Mouse (Mus musculus): ENCODE data around the gene Ar.

The Ar gene

GRCm38 (mm10) chrX:98148531-98149342 is at the start of gene Ar:
Gene Ar, plus strand, starts transcription at chrX:98148769.
- DNase-seq (ENCODE audit: low spot score): peak; percentile 45

GRCm38 (mm10) chrX:98149724-98150392 is 1.3 kb downstream of the Ar start:
- peak; percentile 37 for DNase-seq (ENCODE audit: low spot score)

- DNase-seq (ENCODE audit: low spot score): no peak
Measured at GRCm38 (mm10) chrX:98150393-98151119, 2.0 kb downstream of the Ar start.

GRCm38 (mm10) chrX:98189759-98190158 is 41.2 kb downstream of the Ar start:
- DNase-seq (ENCODE audit: low spot score): no peak

- no peak for DNase-seq (ENCODE audit: low spot score)
Measured at GRCm38 (mm10) chrX:98205766-98206165, 57.2 kb downstream of the Ar start.

GRCm38 (mm10) chrX:98207166-98207565 is 58.6 kb downstream of the Ar start:
- DNase-seq (ENCODE audit: low spot score): no peak

GRCm38 (mm10) chrX:98216103-98216502 is 67.5 kb downstream of the Ar start:
- no peak for DNase-seq (ENCODE audit: low spot score)

- no peak for DNase-seq (ENCODE audit: low spot score)
Measured at GRCm38 (mm10) chrX:98239011-98239410, 90.4 kb downstream of the Ar start.

- DNase-seq (ENCODE audit: low spot score): no peak
Measured at GRCm38 (mm10) chrX:98245108-98245507, 96.5 kb downstream of the Ar start.

- DNase-seq (ENCODE audit: low spot score): no peak
Measured at GRCm38 (mm10) chrX:98248363-98248762, 99.8 kb downstream of the Ar start.

- DNase-seq (ENCODE audit: low spot score): peak; percentile 40
Measured at GRCm38 (mm10) chrX:98259620-98260019, 111.1 kb downstream of the Ar start.

- DNase-seq (ENCODE audit: low spot score): peak; percentile 30
Measured at GRCm38 (mm10) chrX:98265755-98266154, 117.2 kb downstream of the Ar start.

GRCm38 (mm10) chrX:98271361-98271760 is 122.8 kb downstream of the Ar start:
- no peak for DNase-seq (ENCODE audit: low spot score)

- no peak for DNase-seq (ENCODE audit: low spot score)
Measured at GRCm38 (mm10) chrX:98291763-98292162, 143.2 kb downstream of the Ar start.

- DNase-seq (ENCODE audit: low spot score): no peak
Measured at GRCm38 (mm10) chrX:98300685-98301084, 152.1 kb downstream of the Ar start.

- DNase-seq (ENCODE audit: low spot score): no peak
Measured at GRCm38 (mm10) chrX:98301924-98302323, 153.4 kb downstream of the Ar start.

- no peak for DNase-seq (ENCODE audit: low spot score)
Measured at GRCm38 (mm10) chrX:98315961-98316360, 167.4 kb downstream of the Ar start.

- no peak for DNase-seq (ENCODE audit: low spot score)
Measured at GRCm38 (mm10) chrX:98317483-98317882, 168.9 kb downstream of the Ar start.

- no peak for DNase-seq (ENCODE audit: low spot score)
Measured at GRCm38 (mm10) chrX:98323105-98323504, 174.5 kb downstream of the Ar start.

- DNase-seq (ENCODE audit: low spot score): no peak
Measured at GRCm38 (mm10) chrX:98347481-98347880, 198.9 kb downstream of the Ar start.

- DNase-seq (ENCODE audit: low spot score): no peak
Measured at GRCm38 (mm10) chrX:98348036-98348435, 199.5 kb downstream of the Ar start.

Data from T-cell, adult 2 months (primary cell).